Mouse (Mus musculus): ENCODE measurements at regions not wholly inside any gene's neighbourhood (a gene's known extent, or its start where the extent isn't known, plus 50 kb on each side); places are given as distances from the start of the nearest gene placed in this dataset.

DNA sequence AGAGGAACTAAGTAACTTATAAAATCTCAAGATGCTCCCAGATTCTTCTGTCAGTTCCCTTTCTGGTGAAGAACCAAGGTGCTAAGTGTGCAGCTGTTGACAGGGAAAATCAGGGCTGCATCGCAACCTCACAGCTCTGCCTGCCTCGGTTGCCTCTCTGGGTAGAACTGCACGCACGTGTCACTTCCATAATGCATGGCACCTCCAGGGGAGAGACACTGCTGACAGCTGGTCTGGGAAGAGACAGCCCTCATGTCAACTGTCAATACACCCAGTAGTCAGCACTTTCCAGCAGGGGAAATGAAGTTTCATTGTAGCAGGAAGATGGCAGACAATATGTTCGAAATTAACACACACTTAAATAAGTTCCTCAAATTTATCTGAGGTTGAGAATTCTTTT, 376.2 kb upstream of the Nrp1 start:
- no peak for DNase-seq (ENCODE audit: low spot score)

DNA sequence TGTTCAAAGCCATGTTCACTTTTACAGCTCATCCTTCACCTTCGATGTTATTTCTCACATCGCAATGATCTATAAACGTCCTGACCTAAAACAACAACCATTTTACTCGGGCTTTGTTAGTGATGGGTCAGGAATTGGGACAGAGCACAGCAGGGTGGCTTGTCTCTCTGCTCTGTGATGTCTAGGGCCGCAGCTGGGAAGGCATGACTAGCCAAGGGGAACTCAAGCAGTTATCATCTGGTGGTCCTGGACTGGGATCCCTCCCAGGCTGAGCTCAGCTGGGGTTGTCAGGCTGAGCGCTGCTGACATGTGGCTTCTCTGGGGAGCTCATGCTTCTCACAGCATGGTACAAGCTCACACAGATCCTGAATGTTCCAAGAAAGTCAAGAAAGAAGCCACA, 372.8 kb upstream of the Nrp1 start:
- no peak for DNase-seq (ENCODE audit: low spot score)

DNA sequence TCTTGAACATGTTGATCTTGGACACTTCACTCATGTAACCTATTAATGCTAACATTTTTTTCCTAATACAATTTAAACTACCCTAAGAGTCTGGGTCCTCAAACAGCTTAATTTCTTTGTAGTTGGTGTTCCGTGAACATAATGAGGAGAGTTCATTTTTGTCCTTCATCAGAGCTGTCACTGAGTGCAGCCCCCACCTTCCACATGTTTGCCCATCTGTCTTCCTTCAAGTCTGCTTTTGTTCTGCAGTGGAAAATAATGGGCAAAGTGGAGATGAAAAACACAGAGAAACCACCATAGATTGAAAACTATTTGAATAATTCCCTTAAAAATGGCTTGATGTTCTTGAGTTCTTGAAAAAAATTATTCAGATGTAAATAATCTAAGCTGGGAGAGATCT, 369.5 kb upstream of the Nrp1 start:
- DNase-seq (ENCODE audit: low spot score), result no peak

DNA sequence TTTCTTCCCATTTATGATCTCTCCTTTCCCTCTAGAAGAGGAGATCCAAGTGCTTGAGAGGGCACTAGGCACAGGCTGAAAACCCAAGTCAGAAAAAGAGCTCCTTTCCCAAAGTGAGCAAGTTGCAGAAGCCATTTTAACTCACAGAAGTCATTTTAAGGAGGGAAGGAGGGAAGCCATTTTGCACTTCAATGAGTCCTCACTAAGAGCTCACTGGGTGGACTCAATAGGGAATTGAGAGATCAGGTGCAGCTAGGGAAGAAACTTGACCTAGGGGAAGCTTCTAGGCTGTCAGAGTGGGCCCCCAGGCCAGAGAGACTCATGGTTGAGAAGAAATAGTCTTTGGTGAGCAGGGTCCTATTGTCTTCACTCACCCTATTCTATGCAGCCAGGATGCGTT, 363.5 kb upstream of the Nrp1 start:
- DNase-seq (ENCODE audit: low spot score), result no peak

DNA sequence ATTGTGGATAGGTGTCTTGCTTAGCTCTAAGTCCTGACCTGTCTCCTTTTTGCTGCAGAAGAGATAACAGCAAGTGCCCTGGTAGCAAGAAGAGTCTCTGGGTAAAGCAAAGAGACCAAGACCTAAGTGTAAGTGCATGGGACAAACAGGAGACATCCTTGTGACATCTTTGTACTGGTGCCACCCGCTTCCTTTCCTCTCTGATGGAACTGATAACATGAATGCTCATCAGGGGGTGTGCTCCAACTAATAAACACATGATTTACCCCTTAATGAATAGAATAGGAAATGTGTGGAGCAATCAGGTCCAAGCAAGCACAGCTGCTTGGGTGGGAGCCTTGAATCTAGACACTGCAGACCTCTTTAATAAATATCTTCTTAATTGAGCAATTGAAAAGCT, 362.9 kb upstream of the Nrp1 start:
- DNase-seq (ENCODE audit: low spot score), result no peak

DNA sequence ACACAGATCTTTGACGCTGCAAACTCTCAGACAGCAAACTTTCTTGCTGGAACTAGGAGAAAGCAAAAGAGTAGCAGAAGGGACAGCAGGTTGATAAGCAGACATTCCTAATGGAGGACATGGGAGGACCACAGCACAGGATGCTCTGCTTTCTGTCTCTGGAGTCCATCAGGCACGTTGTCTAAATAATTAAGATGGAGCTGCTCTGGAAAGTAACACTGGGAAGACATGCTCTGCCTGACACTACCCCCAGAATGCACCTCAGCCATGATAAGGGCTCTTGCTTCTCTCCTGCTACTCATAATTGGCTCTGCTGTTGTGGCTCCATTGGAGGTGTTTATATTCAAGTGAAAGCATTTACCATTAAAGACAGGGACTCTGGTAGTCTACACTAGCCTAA, 356.0 kb upstream of the Nrp1 start:
- DNase-seq (ENCODE audit: low spot score), result no peak

DNA sequence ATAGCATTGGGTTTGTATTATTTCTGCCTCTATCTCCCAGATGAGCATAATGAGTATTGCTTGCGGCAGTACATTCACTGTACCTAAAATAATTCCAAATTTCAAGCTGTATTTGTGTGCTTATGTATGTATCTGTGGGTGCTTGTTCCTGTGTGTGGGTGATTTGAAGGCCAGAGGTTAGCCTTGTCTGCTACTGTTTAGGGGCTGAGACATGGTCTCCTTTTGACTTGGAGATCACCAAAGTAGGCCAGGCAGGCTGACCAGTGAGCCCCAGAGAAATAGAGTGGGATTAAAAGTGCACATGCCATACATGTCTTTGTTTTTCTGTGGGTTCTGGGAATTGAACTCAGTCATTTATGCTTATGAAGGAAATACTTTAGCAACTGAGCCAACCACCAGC, 355.6 kb upstream of the Nrp1 start:
- DNase-seq (ENCODE audit: low spot score), result no peak

DNA sequence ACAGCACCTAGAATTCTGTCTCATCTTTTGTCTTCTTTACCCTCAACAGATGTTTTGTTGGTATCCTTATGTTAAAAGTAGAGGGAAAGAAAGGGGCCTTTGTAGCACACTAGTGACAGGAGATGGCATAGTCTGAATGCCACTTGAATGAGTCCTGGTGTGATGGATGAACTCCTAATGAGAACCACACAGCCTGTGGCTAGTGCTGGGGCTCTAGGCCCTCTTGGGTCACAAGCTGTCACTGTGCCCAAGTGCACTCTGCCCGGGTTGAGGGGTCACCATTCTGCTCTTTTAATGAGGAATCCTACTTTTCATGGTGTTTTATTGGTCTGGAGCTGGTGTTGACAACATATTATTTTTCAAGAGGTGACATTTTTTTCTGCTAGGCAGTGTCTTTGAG, 355.0 kb upstream of the Nrp1 start:
- DNase-seq (ENCODE audit: low spot score), result no peak

DNA sequence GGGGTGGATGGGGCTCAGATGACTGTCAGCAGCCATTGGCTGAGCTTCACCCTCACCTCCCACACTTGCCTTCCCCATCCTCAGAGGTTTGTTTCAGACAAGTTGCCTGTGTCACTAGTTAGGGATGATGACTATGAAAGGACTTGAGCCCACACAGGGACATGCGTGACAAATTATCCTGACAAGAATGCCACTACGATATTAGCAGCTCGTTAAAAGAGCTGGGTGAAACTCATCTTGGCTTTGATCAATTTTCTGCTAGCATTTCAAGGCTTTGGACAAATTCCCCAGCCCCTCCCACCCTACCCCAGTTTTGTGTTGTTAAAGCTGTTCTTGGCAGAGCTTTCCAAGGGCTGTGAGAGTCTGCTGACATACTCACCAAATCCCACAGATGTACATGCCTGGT, 354.5 kb upstream of the Nrp1 start:
- no peak for DNase-seq (ENCODE audit: low spot score)

DNA sequence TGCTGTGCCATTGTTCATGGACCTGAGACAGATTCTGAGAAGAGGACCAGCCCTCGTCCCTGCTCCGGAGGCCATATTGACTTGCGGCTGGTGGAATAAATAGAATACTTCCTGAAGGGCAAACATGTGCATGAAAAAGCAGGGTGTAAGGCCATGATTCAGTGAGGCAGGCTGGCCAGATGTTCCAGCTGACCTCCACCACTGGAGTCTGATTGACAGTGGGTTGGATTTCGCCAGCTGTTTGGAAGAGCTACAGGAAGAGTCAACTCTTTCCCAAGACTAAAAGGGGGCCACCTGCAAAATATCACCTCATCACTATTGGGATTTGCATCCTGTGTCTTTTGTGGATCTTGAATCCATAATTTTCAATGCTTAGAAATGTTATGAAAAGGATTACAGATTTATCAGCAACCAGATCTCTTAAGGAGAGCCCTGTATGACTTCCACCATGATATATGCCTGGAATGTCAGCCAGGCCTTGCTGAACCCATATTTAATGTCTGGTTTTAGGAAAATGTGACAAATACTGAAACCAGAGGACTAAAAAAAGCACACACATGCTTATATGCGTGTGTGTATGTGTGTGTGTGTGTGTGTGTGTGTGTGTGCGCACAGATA, 348.9 kb upstream of the Nrp1 start:
- DNase-seq (ENCODE audit: low spot score), result no peak

DNA sequence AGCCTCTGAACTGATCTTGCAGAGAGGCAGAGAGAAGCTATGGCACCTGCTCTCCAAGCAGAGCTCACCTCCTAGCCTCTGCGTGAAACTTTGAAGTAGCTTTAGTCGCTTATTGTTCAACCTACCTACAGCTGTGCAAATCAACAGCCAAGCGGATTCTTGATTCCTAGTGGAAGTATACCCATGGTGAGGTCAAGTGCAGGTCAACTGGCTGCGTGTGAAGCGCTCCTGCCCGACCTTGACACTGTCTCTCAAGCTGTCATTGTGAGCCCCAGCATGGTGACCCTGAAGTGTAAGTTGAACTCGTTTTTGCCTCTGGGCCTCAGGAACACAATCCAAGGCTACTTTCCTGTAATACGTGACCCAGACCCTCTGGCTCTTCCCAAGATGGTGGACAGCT, 341.2 kb upstream of the Nrp1 start:
- DNase-seq (ENCODE audit: low spot score), result no peak

DNA sequence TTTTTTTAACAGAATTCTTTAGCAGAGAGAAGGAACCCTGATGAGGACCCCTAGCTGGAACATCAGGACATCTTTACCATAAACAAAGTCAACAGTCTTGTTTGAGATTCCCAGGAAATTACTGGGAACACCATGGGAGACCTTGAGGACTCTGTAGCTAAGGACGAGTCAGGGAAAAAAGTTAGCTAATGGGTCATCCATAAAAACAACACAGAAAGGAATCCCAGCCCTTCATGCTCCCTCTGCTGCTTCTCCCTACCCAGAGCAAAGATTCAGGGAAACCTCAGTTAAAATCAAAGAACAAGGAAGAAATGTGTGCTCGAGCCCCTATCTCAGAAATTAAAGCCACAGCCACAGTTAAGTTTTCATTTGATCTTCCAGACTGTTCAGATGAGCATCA, 334.7 kb upstream of the Nrp1 start:
- no peak for DNase-seq (ENCODE audit: low spot score)

DNA sequence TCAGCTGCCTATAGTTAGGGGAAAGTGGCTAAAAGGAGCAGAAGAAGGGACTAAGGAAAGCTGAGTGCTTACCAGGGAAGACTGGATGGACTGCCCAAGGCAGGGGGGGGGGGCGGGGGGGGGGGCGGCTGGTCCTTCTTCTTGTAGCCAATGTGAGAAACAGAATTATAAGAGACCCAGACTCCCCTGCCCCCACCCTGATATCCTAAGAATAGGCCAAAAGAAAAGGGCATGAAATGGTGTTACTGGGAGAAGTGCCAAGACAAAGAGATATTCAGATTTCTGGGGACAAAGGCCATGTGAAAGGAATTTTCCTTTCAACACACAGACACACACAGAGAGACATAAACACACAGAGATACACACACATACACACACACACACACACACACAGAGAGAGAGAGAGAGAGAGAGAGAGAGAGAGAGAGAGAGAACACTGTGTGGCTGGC, 333.6 kb upstream of the Nrp1 start:
- no peak for DNase-seq (ENCODE audit: low spot score)

DNA sequence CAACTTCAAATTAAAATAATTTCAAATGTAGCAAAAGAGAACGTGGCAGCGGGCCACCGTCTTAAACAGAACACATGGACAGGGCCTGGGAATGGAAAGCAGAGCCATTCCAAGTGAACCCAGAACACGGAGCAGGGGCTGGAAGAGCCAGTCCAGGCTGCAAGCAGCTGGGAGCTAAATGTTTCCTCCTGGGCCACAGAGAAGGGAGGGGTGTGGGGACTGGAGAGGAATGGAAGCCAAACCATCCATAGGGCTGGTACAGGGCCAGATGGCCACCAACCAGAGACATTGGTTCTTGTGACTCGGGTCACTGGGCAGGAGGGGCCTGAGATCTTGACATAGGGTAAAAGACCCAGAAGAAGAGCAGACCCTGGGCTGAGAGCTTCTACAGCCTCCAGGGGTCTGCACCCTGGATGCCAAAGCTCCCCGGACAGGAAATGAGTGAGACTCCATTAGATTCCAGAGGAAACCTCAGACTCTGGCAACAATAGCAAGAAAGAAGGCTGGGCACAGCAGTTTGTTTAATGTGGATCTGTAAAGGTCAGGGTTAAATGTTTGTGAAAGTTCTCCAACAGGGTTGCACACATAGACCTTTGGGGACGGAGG, 333.1 kb upstream of the Nrp1 start:
- DNase-seq (ENCODE audit: low spot score), result peak; percentile 53

DNA sequence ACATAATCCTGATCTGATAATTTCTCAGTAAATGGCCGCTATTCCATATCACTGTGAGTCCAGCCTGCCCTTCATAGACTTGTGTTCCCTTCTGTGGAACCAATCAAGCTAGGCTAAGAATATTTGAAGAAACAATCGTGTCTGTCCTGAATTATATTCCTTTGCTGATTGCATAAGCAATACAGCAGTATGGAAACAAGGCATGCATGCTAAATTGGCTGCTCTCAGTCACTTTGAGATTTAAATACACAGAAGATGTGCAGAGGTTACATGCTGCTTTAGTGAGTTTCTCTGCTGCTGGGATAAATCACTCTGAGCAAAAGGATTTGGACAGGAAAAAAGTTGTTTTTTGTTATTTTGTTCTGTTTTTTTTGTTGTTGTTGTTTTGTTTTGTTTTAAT, 331.4 kb upstream of the Nrp1 start:
- DNase-seq (ENCODE audit: low spot score), result no peak

DNA sequence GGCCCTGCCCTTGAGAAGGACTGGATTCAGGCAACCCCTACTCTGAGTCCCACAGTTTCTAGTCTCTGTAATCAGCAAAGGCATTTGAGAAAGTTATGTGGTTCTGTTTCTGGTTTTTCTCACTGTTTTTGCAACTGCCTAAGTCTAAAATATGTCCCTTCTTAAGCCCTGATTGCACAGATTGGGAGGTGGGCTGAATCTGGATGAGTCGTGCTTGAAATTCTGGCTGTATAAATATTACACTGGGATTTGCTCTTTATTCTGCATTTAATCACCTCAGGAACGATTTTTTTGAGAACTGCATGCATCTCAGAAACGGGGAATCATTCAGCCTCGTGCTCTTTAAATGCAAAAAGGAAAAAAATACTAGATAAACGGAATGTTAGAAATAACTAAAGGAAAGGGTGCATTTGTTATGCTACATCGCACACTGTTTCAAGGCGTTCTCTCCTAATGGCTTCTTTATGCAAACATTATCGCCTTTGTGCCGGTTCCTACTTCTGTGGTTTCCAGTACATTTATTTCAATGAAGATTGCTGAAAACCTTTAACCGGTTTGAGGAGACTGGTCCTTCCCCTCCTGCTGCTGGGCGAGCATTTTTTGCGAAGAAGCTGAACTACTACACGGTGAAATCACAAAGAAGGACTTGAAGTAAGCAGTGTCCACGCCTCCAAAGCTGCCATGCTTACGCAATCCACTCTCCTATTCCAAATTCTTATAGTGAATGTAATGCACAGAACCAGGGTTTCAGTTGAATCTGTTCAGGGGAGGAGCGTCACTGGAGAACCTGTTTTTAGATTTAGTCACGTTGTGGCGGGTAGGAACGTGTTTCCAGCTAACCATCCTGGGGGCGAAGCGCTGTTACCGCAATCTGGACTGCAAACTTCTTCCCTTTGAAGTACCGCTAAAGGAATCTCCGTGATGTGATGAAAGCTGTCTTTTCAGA, 327.8 kb upstream of the Nrp1 start:
- DNase-seq (ENCODE audit: low spot score), result no peak

DNA sequence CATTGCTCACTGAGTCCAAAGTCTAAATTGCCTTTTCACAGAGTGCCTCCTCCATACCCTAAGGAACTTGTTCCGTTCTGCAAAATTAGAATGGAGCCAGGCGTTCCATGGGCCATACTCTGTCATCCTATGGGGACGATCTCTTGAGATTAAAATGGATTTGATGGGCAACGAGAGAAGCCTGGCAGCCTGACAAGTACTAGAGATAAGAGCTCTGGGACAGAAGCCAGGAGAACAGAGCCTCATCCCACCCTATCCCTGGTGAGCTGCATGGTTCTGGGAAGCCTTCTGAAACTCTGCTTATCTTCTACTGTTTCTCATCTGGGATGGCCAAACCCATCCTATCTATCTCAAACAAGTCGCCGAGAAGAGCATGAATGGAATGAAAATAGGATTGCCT, 324.3 kb upstream of the Nrp1 start:
- DNase-seq (ENCODE audit: low spot score), result no peak

DNA sequence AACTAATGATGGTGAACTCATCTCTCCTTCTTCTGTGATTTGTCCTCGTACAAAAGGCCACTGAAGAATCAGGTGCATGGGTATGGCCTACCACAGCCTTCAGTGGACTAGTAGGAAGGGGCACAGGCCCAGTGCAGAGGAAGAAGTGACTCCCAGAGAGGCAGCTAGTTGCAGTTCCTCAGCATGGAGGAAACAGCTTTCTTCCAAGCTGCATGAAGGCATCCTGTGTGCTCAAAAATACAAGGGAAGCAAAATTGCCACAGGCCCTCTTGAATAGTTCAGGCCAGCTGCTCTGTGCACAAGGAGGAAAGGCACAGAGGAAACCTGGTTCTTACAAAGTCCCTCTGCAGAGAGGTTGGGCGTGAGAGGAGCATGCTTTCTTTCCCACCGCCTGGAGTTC, 322.7 kb upstream of the Nrp1 start:
- no peak for DNase-seq (ENCODE audit: low spot score)

DNA sequence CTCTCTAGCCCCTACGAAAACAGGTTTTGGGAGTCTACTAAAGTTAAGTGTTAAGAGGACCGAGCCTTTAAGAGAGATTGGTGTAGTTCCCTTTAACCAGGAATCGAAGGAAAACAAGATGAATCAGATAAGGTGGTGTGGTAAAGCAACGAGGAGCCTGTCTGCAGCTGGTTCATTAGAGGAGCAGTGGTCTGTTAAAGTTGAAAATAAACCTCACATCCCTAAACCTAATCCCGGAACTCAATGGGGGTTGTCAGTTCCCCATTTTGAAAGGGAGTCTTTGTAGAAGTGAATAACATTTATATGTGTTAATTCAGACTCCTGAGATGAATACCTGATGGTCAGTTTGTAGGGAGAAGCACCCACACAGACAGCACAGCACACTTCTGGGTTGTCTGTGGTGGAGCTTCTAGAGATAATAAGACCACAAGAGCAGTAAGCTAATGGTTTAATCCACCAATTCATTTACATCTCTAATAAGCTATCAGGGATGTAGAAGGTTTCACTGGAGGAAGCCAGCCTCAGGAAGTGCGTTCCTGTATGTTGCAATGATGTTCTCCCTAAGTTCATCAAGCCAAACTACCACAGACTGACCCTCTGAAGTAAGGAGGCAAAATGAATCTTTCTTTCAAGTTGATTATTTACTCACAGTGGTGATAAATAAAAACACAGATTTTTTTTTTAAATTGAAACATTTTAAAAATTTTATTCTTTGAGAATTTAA, 318.9 kb upstream of the Nrp1 start:
- no peak for DNase-seq (ENCODE audit: low spot score)

DNA sequence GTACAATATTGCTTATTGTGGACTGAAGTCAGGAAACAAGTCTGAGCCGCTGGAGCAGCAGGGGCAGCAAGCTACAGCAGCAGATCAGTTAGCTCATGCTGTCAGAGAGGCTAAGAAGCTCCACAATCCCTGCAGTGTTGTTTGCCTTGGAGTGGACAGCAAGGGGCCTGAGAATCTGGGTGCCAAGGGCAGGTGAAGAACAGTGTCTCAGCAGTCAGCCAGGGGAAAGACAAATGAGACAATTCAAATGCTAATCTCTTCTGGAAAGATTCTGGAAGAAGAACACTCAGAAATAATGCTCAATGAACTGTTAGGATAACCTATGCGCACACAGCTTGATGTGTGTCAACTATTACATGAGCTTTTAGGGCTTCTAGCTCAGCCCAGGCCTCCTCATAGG, 315.5 kb upstream of the Nrp1 start:
- no peak for DNase-seq (ENCODE audit: low spot score)

DNA sequence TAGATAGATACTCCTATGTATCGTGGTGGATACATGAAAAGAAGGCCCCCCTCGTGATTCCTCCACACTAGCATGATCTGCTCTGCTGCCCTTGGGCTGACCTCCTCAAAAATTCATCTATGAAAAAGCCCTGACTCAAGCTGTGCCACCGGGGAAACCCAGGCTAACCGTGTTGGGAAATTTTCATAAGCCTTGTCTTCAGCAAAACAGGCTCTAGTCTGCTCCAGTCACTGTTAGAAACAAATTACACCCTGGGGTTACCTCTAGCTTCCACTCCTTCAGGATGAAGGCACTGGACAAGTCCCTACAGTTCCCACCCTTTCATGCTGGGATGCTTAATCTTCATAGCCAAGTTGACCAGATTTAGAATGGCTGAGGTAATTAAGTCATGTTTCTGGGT, 315.0 kb upstream of the Nrp1 start:
- no peak for DNase-seq (ENCODE audit: low spot score)

DNA sequence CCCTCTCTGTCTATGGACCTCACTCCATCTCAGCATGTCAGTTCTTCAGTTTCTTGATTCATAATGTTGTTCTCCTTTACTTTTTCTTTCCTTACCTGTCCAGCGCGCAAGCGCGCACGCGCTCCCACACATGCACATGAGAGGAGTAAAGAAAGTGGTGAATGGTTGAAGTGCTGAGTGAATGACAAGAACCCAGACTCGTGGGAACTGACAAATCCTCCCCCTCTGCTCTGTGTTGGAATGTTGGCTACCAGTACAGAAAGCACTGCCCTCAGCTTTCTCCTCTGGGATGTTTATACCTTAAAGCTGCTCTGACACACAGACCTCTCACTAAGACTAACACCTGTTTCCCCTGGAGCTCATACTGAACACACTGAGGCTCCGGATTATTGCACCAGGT, 302.2 kb upstream of the Nrp1 start:
- no peak for DNase-seq (ENCODE audit: low spot score)

DNA sequence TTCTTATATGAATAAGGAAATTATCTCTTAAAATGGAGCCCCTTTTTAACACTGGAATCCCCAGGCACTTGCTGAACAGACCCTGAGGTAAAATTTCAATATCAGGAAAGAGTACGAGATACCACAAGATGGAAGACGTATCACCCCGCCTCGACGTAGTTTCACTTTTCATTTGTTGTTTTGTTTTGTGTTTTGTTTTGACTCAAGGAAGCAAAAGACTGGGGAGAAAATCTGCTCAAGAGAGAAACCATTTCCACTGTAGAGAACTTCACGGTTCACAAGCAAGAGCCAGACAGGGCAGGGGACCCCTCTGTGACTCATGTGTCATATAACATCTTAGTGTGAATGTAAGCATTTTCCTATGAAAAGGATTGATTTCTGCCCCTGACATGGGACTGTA, 300.6 kb upstream of the Nrp1 start:
- no peak for DNase-seq (ENCODE audit: low spot score)

Measured in urinary bladder, postnatal 14 days (tissue).